Mouse (Mus musculus): ENCODE measurements around the gene Ptprk. TPM values are rescaled to one million over a fixed set of nuclear protein-coding genes. Genes with fewer than 3 reads are reported as not detected.

Gene Ptprk
- polyA plus RNA-seq (2015; fragmentation: Nextera tagmentation; extraction: Ambion mirVana): 41.3 and 45.5 TPM in 2 replicates

- ATAC-seq (ENCODE audit: borderline replicate concordance, extremely low read depth, low FRiP score, low TSS enrichment): peak; percentile 98
- H3K27me3 ChIP-seq: no peaks in the 10 kb centered on the region
Observed at GRCm38 (mm10) chr10:28074653-28075451, at the start of gene Ptprk. TSS of gene Ptprk (plus strand) at chr10:28074820.

GRCm38 (mm10) chr10:28027791-28028190 lies 46.8 kb upstream of the Ptprk start:
- Histone ChIP-seq H3K27me3 (no peaks in the 10 kb centered on the region), H3K36me3 (no peaks in the 10 kb centered on the region), H3K4me1 (no peaks in the 10 kb centered on the region), H3K27ac (no peak overlapping the region), H3K9ac (no peak overlapping the region), H3K4me2 (no peak overlapping the region), H3K9me3 (no peaks in the 10 kb centered on the region), H3K4me3 (no peak overlapping the region)
- WGBS: 74% methylated on average over 2 of the region's 2 CpGs
- ATAC-seq (ENCODE audit: borderline replicate concordance, extremely low read depth, low FRiP score, low TSS enrichment): no peak

More at GRCm38 (mm10) chr10:28074653-28075451, at the start of gene Ptprk:
- no peaks in the 10 kb centered on the region for H3K9me3 ChIP-seq
- peak within 1 kb of the TSS; percentile 97 for H3K27ac ChIP-seq
- under 1% methylated on average over 66 of the region's 77 CpGs for WGBS
- no peaks in the 10 kb centered on the region for H3K36me3 ChIP-seq
- peaks cover 26% of the 10 kb centered on the region for H3K4me1 ChIP-seq
- peak within 1 kb of the TSS; percentile 83 for H3K4me3 ChIP-seq
- H3K9ac ChIP-seq: peak within 1 kb of the TSS; percentile 88
- peak within 1 kb of the TSS; percentile 63 for H3K4me2 ChIP-seq

- H3K36me3 ChIP-seq: no peaks in the 10 kb centered on the region
- H3K27me3 ChIP-seq: no peaks in the 10 kb centered on the region
- no peak overlapping the region for H3K4me3 ChIP-seq
- no peaks in the 10 kb centered on the region for H3K4me1 ChIP-seq
- H3K4me2 ChIP-seq: no peak overlapping the region
- H3K27ac ChIP-seq: no peak overlapping the region
- H3K9me3 ChIP-seq: no peaks in the 10 kb centered on the region
- H3K9ac ChIP-seq: no peak overlapping the region
- no peak for ATAC-seq (ENCODE audit: borderline replicate concordance, extremely low read depth, low FRiP score, low TSS enrichment)
- WGBS: 86% methylated on average over 1 of the region's 1 CpGs
Observed at GRCm38 (mm10) chr10:28036456-28036855, 38.2 kb upstream of the Ptprk start.

- no peak overlapping the region for H3K27ac ChIP-seq
- WGBS: 61% methylated on average over 4 of the region's 4 CpGs
- no peaks in the 10 kb centered on the region for H3K4me1 ChIP-seq
- no peak overlapping the region for H3K4me2 ChIP-seq
- no peaks in the 10 kb centered on the region for H3K27me3 ChIP-seq
- H3K9ac ChIP-seq: no peak overlapping the region
- no peaks in the 10 kb centered on the region for H3K9me3 ChIP-seq
- ATAC-seq (ENCODE audit: borderline replicate concordance, extremely low read depth, low FRiP score, low TSS enrichment): no peak
- H3K4me3 ChIP-seq: no peak overlapping the region
- H3K36me3 ChIP-seq: no peaks in the 10 kb centered on the region
Observed at GRCm38 (mm10) chr10:28054764-28055163, 19.9 kb upstream of the Ptprk start.

- ATAC-seq (ENCODE audit: borderline replicate concordance, extremely low read depth, low FRiP score, low TSS enrichment): no peak
- H3K36me3 ChIP-seq: no peaks in the 10 kb centered on the region
- no peaks in the 10 kb centered on the region for H3K9me3 ChIP-seq
- H3K4me2 ChIP-seq: no peak overlapping the region
- 89% methylated on average over 1 of the region's 1 CpGs for WGBS
- no peaks in the 10 kb centered on the region for H3K4me1 ChIP-seq
- H3K4me3 ChIP-seq: no peak overlapping the region
- no peaks in the 10 kb centered on the region for H3K27me3 ChIP-seq
- H3K27ac ChIP-seq: no peak overlapping the region
- no peak overlapping the region for H3K9ac ChIP-seq
Observed at GRCm38 (mm10) chr10:28059222-28059621, 15.4 kb upstream of the Ptprk start.

- no peak overlapping the region for H3K4me3 ChIP-seq
- ATAC-seq (ENCODE audit: borderline replicate concordance, extremely low read depth, low FRiP score, low TSS enrichment): no peak
- no peak overlapping the region for H3K4me2 ChIP-seq
- H3K36me3 ChIP-seq: no peaks in the 10 kb centered on the region
- H3K9me3 ChIP-seq: no peaks in the 10 kb centered on the region
- H3K4me1 ChIP-seq: no peaks in the 10 kb centered on the region
- H3K9ac ChIP-seq: no peak overlapping the region
- H3K27me3 ChIP-seq: no peaks in the 10 kb centered on the region
- H3K27ac ChIP-seq: no peak overlapping the region
- WGBS: 88% methylated on average over 5 of the region's 5 CpGs
Observed at GRCm38 (mm10) chr10:28067997-28068396, 6.6 kb upstream of the Ptprk start.

- peaks cover 21% of the 10 kb centered on the region for H3K4me1 ChIP-seq
- WGBS: under 1% methylated on average over 26 of the region's 26 CpGs
- ATAC-seq (ENCODE audit: borderline replicate concordance, extremely low read depth, low FRiP score, low TSS enrichment): peak; percentile 58
Observed at GRCm38 (mm10) chr10:28073991-28074652, 498 bp upstream of the Ptprk start.

GRCm38 (mm10) chr10:28075491-28076035 lies 943 bp downstream of the Ptprk start:
- Histone ChIP-seq H3K9me3 (no peaks in the 10 kb centered on the region), H3K27ac (peak overlapping the region; percentile 97), H3K9ac (peak overlapping the region; percentile 88), H3K4me1 (peaks cover 30% of the 10 kb centered on the region), H3K27me3 (no peaks in the 10 kb centered on the region), H3K4me3 (peak overlapping the region; percentile 83), H3K36me3 (no peaks in the 10 kb centered on the region), H3K4me2 (peak overlapping the region; percentile 63)
- ATAC-seq (ENCODE audit: borderline replicate concordance, extremely low read depth, low FRiP score, low TSS enrichment): peak; percentile 28; the same call in 1 of the 2 replicates
- WGBS: under 1% methylated on average over 22 of the region's 22 CpGs

More at GRCm38 (mm10) chr10:28073991-28074652, 498 bp upstream of the Ptprk start:
- no peaks in the 10 kb centered on the region for H3K36me3 ChIP-seq
- no peaks in the 10 kb centered on the region for H3K27me3 ChIP-seq
- no peaks in the 10 kb centered on the region for H3K9me3 ChIP-seq
- peak overlapping the region; percentile 88 for H3K9ac ChIP-seq
- H3K27ac ChIP-seq: peak overlapping the region; percentile 97
- H3K4me3 ChIP-seq: peak overlapping the region; percentile 83
- peak overlapping the region; percentile 63 for H3K4me2 ChIP-seq

- Histone ChIP-seq H3K36me3 (no peaks in the 10 kb centered on the region), H3K9me3 (no peaks in the 10 kb centered on the region), H3K9ac (peak overlapping the region; percentile 88), H3K27me3 (no peaks in the 10 kb centered on the region), H3K4me2 (peak overlapping the region; percentile 63), H3K4me1 (peaks cover 30% of the 10 kb centered on the region), H3K4me3 (peak overlapping the region; percentile 83), H3K27ac (peak overlapping the region; percentile 97)
- 2% methylated on average over 30 of the region's 30 CpGs for WGBS
- ATAC-seq (ENCODE audit: borderline replicate concordance, extremely low read depth, low FRiP score, low TSS enrichment): no peak; the same call in 1 of the 2 replicates
Observed at GRCm38 (mm10) chr10:28076036-28076855, 1.6 kb downstream of the Ptprk start.

GRCm38 (mm10) chr10:28078270-28078669 lies 3.6 kb downstream of the Ptprk start:
- no peak for ATAC-seq (ENCODE audit: borderline replicate concordance, extremely low read depth, low FRiP score, low TSS enrichment)
- H3K9ac ChIP-seq: no peak overlapping the region
- WGBS: 89% methylated on average over 1 of the region's 1 CpGs
- no peak overlapping the region for H3K4me3 ChIP-seq
- H3K27ac ChIP-seq: no peak overlapping the region
- H3K4me2 ChIP-seq: no peak overlapping the region
- no peaks in the 10 kb centered on the region for H3K36me3 ChIP-seq
- H3K4me1 ChIP-seq: peaks cover 30% of the 10 kb centered on the region
- H3K9me3 ChIP-seq: no peaks in the 10 kb centered on the region
- no peaks in the 10 kb centered on the region for H3K27me3 ChIP-seq

GRCm38 (mm10) chr10:28081221-28081620 lies 6.6 kb downstream of the Ptprk start:
- Histone ChIP-seq H3K9ac (no peak overlapping the region), H3K27me3 (no peaks in the 10 kb centered on the region), H3K27ac (no peak overlapping the region), H3K4me3 (no peak overlapping the region), H3K4me2 (no peak overlapping the region), H3K36me3 (no peaks in the 10 kb centered on the region), H3K4me1 (peaks cover 26% of the 10 kb centered on the region), H3K9me3 (no peaks in the 10 kb centered on the region)
- 94% methylated on average over 2 of the region's 2 CpGs for WGBS
- no peak for ATAC-seq (ENCODE audit: borderline replicate concordance, extremely low read depth, low FRiP score, low TSS enrichment)

Measured in lung, embryonic 15.5 days (tissue).